Mouse (Mus musculus) CH12F3 (cell line): ENCODE data around the gene Brsk2.

Experiments
- in situ Hi-C: fragments of 300-500 bp; cut with MboI; formaldehyde crosslinking; loops from 2 replicates; pipeline ENCODE4 v1.14.3; 2020; ENCODE audit warnings: low sequenced_read_pairs

Gene Brsk2

GRCm38 (mm10) chr7:142020827-142021226 is 71.3 kb downstream of the Brsk2 start:
- in situ Hi-C loops = no loop called here

- in situ Hi-C loops = no loop called here
These were observed 75.6 kb downstream of the Brsk2 start for GRCm38 (mm10) chr7:142025196-142025595.

GRCm38 (mm10) chr7:142025926-142026325 is 76.4 kb downstream of the Brsk2 start:
- in situ Hi-C loops = no loop called here

GRCm38 (mm10) chr7:142030073-142030472 is 80.5 kb downstream of the Brsk2 start:
- in situ Hi-C loops = no loop called here

GRCm38 (mm10) chr7:142034198-142034597 is 84.6 kb downstream of the Brsk2 start:
- in situ Hi-C loops = no loop called here

GRCm38 (mm10) chr7:142035048-142035811 is 85.7 kb downstream of the Brsk2 start:
- in situ Hi-C loops = no loop called here

GRCm38 (mm10) chr7:142037553-142038170 is 88.1 kb downstream of the Brsk2 start:
- in situ Hi-C loops = no loop called here

GRCm38 (mm10) chr7:142040756-142041155 is 91.2 kb downstream of the Brsk2 start:
- in situ Hi-C loops = no loop called here

- in situ Hi-C loops = no loop called here
These were observed 95.8 kb downstream of the Brsk2 start for GRCm38 (mm10) chr7:142045344-142045743.

GRCm38 (mm10) chr7:142045932-142046331 is 96.4 kb downstream of the Brsk2 start:
- in situ Hi-C loops = no loop called here

- in situ Hi-C loops = no loop called here
These were observed 101.0 kb downstream of the Brsk2 start for GRCm38 (mm10) chr7:142050536-142050935.
